8 mouse cellular contexts compared by ENCODE assay signal in the genomic region with DNA sequence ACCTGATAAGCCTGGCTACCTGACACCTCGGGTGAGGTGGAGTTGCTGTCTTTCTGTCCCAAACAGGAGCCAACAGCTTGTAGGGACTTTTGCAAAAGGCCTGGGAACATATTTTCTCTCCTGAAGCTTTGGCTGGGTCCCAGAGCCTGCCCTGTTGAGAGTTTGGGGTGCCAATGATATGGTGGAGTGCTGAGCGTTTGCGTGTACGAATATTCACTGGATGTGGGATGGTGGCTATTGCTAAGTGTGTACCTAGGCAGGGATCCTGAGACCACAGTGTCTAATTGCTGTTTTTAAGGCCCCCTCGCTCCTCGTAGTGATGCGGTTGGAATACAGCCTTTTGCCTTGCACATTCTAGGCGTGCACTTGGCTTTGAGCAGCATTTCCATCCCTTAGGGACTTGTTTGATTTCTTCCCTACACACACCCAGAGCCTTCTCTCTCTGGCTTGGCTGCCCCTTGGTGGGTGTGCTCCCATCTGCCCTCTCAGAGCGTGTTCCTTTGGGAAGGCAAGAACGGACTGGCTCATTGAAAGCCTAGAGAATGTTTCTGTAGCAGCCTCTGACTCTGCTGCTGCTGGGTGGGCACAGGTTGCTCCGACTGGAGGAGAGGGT. TPM values are rescaled to one million over a fixed set of nuclear protein-coding genes. Genes with fewer than 3 reads are reported as not detected.
DNase-seq lines count a peak whose midpoint lies in the region; ATAC-seq and TF ChIP-seq lines count a peak whose summit lies in the region.

No protein-coding gene starts in this region.

- H3K27me3 ChIP-seq in neural tube, embryonic 11.5 days (ENCODE audit: control insufficient read depth, insufficient read depth, low read length): peaks cover 35% of the 10 kb centered on the region
- H3K27me3 ChIP-seq in forebrain, embryonic 10.5 days (ENCODE audit: poor library complexity, severe bottlenecking): peaks cover 66% of the 10 kb centered on the region
- H3K27me3 ChIP-seq in hindbrain, postnatal 0 days (ENCODE audit: insufficient read depth, low read length): peaks cover 11% of the 10 kb centered on the region
- no peaks in the 10 kb centered on the region for H3K27me3 ChIP-seq in myocyte (ENCODE audit: control insufficient read depth, insufficient read depth, insufficient read length)

- H3K4me3 ChIP-seq in neural tube, embryonic 11.5 days (ENCODE audit: low read depth, low read length): peak overlapping the region; percentile 75
- peak overlapping the region; percentile 82 for H3K4me3 ChIP-seq in forebrain, embryonic 10.5 days
- H3K4me3 ChIP-seq in hindbrain, postnatal 0 days (ENCODE audit: low read length): peak overlapping the region; percentile 55
- H3K4me3 ChIP-seq in myocyte: peak overlapping the region; percentile 70

- TF ChIP-seq CTCF in hindbrain, postnatal 0 days (IDR thresholded peaks at IDR 0.05; ENCODE audit: low read depth): no peak

- peaks cover 8% of the 10 kb centered on the region for H3K79me2 ChIP-seq in myocyte (ENCODE audit: control insufficient read depth, insufficient read depth)

- peaks cover 4% of the 10 kb centered on the region; the same call in 1 of the 2 replicates for H3K4me1 ChIP-seq in neural tube, embryonic 11.5 days (ENCODE audit: control insufficient read depth, insufficient read depth, low read length)
- peaks cover 36% of the 10 kb centered on the region for H3K4me1 ChIP-seq in forebrain, embryonic 10.5 days
- H3K4me1 ChIP-seq in hindbrain, postnatal 0 days (ENCODE audit: insufficient read depth, low read length): peaks cover 6% of the 10 kb centered on the region; the same call in 1 of the 2 replicates

- no peak for DNase-seq in neural tube, embryonic 11.5 days (ENCODE audit: low spot score)
- DNase-seq in neural tube, embryonic 10.5 days (ENCODE audit: extremely low spot score, low spot score): no peak
- no peak for DNase-seq in forebrain, embryonic 10.5 days (ENCODE audit: extremely low spot score, low spot score)
- DNase-seq in hindbrain, postnatal 0 days (ENCODE audit: low spot score): no peak
- no peak for DNase-seq in thymus, postnatal 4 days
- DNase-seq in cerebellum, postnatal 14 days: no peak
- DNase-seq in cerebellum, adult 11 months: no peak

- H3K9ac ChIP-seq in neural tube, embryonic 11.5 days (ENCODE audit: low read length): peak overlapping the region; percentile 72
- no peak overlapping the region for H3K9ac ChIP-seq in hindbrain, postnatal 0 days (replicated peaks; ENCODE audit: low read length)

- ATAC-seq in neural tube, embryonic 11.5 days (ENCODE audit: insufficient read depth, low FRiP score, low TSS enrichment): no peak
- no peak for ATAC-seq in hindbrain, postnatal 0 days

- H3K9me3 ChIP-seq in neural tube, embryonic 11.5 days (ENCODE audit: control insufficient read depth, low read length): no peaks in the 10 kb centered on the region
- H3K9me3 ChIP-seq in forebrain, embryonic 10.5 days: no peaks in the 10 kb centered on the region
- H3K9me3 ChIP-seq in hindbrain, postnatal 0 days (ENCODE audit: low read length): no peaks in the 10 kb centered on the region

- no peak for TF ChIP-seq POLR2A in myocyte (IDR thresholded peaks at IDR 0.05; ENCODE audit: insufficient read length, low read depth)

- WGBS in neural tube, embryonic 11.5 days: 40% methylated on average over 11 of the region's 11 CpGs
- 40% methylated on average over 11 of the region's 11 CpGs for WGBS in forebrain, embryonic 10.5 days
- 49% methylated on average over 11 of the region's 11 CpGs for WGBS in hindbrain, postnatal 0 days

- H3K4me2 ChIP-seq in neural tube, embryonic 11.5 days (ENCODE audit: low read depth): peak overlapping the region; percentile 97
- peak overlapping the region; percentile 74 for H3K4me2 ChIP-seq in hindbrain, postnatal 0 days (ENCODE audit: low read depth, low read length)
- peak overlapping the region; percentile 76 for H3K4me2 ChIP-seq in myocyte (ENCODE audit: low read depth)

- no peaks in the 10 kb centered on the region for H3K36me3 ChIP-seq in neural tube, embryonic 11.5 days (ENCODE audit: control insufficient read depth, insufficient read depth, low read length)
- H3K36me3 ChIP-seq in forebrain, embryonic 10.5 days (replicated peaks): no peaks in the 10 kb centered on the region
- H3K36me3 ChIP-seq in hindbrain, postnatal 0 days (ENCODE audit: insufficient read depth, low read length): no peaks in the 10 kb centered on the region
- H3K36me3 ChIP-seq in myocyte (ENCODE audit: control insufficient read depth, insufficient read depth): peaks cover 6% of the 10 kb centered on the region

- H3K27ac ChIP-seq in neural tube, embryonic 11.5 days (ENCODE audit: low read depth, low read length): no peak overlapping the region
- no peak overlapping the region for H3K27ac ChIP-seq in forebrain, embryonic 10.5 days
- H3K27ac ChIP-seq in hindbrain, postnatal 0 days: no peak overlapping the region

- peak overlapping the region; percentile 46 for H3ac ChIP-seq in myocyte (ENCODE audit: control insufficient read depth, insufficient read length)

TF ChIP-seq in myocyte, 11 proteins besides CTCF, POLR2A, EP300 and RAD21:
- TF ChIP-seq REST (IDR thresholded peaks at IDR 0.05; ENCODE audit: insufficient read depth, insufficient read length): no peak
TF ChIP-seq in myocyte: peak in this region for 0.

RNA-seq across cellular contexts. Expression of a gene that starts 1.0 kb away (rescaled TPM):
- polyA plus RNA-seq in neural tube, embryonic 11.5 days (2014; fragmentation: Nextera tagmentation; extraction: Ambion mirVana): 2.6 and 3.1 TPM in 2 replicates
- polyA plus RNA-seq in forebrain, embryonic 10.5 days (2016; fragmentation: Nextera tagmentation; extraction: Ambion mirVana): 2.1 and 2.2 TPM in 2 replicates
- total RNA-seq in hindbrain, postnatal 0 days (2014; rRNA removed): 2.9 and 5.4 TPM in 2 replicates
- 2.5 and 3.0 TPM in 2 replicates for polyA plus RNA-seq in hindbrain, postnatal 0 days (2015; fragmentation: Nextera tagmentation; extraction: Ambion mirVana)
- 45.5 TPM for polyA plus RNA-seq in myocyte (2012; fragmentation: generic; extraction: Trizol)

RNA-seq across cellular contexts. Expression of a gene that starts 8.3 kb away (rescaled TPM):
- 0.39 and 0.41 TPM in 2 replicates for polyA plus RNA-seq in neural tube, embryonic 11.5 days (2014; fragmentation: Nextera tagmentation; extraction: Ambion mirVana)
- 0.34 and 0.69 TPM in 2 replicates for polyA plus RNA-seq in forebrain, embryonic 10.5 days (2016; fragmentation: Nextera tagmentation; extraction: Ambion mirVana)
- total RNA-seq in hindbrain, postnatal 0 days (2014; rRNA removed): not detected in 2 replicates
- polyA plus RNA-seq in hindbrain, postnatal 0 days (2015; fragmentation: Nextera tagmentation; extraction: Ambion mirVana): 0.29 and 0.42 TPM in 2 replicates
- 2.9 TPM for polyA plus RNA-seq in myocyte (2012; fragmentation: generic; extraction: Trizol)

RNA-seq across cellular contexts. Expression of a gene that starts 39.0 kb away (rescaled TPM):
- polyA plus RNA-seq in neural tube, embryonic 11.5 days (2014; fragmentation: Nextera tagmentation; extraction: Ambion mirVana): 94.7 and 113 TPM in 2 replicates
- 149 and 153 TPM in 2 replicates for polyA plus RNA-seq in forebrain, embryonic 10.5 days (2016; fragmentation: Nextera tagmentation; extraction: Ambion mirVana)
- 70.2 and 76.1 TPM in 2 replicates for total RNA-seq in hindbrain, postnatal 0 days (2014; rRNA removed)
- polyA plus RNA-seq in hindbrain, postnatal 0 days (2015; fragmentation: Nextera tagmentation; extraction: Ambion mirVana): 63.4 and 64.7 TPM in 2 replicates
- polyA plus RNA-seq in myocyte (2012; fragmentation: generic; extraction: Trizol): 52.6 TPM

RNA-seq across cellular contexts. Expression of a gene that starts 50.2 kb away (rescaled TPM):
- polyA plus RNA-seq in neural tube, embryonic 11.5 days (2014; fragmentation: Nextera tagmentation; extraction: Ambion mirVana): not detected in 2 replicates
- polyA plus RNA-seq in forebrain, embryonic 10.5 days (2016; fragmentation: Nextera tagmentation; extraction: Ambion mirVana): not detected in 2 replicates
- 11.3 and 15.3 TPM in 2 replicates for total RNA-seq in hindbrain, postnatal 0 days (2014; rRNA removed)
- polyA plus RNA-seq in hindbrain, postnatal 0 days (2015; fragmentation: Nextera tagmentation; extraction: Ambion mirVana): 6.8 and 7.1 TPM in 2 replicates
- not detected for polyA plus RNA-seq in myocyte (2012; fragmentation: generic; extraction: Trizol)

Comparison
In these comparisons a context has a peak if more than half of its experiments do, and no peak if none do; other contexts are left out.
1. RNA of a gene that starts 1.0 kb away (polyA plus RNA-seq): 45.5 TPM in myocyte (single experiment); 2.6 to 3.1 TPM in neural tube, embryonic 11.5 days, 2.5 to 3.0 TPM in hindbrain, postnatal 0 days and 2.1 to 2.2 TPM in forebrain, embryonic 10.5 days; every median in the first group is over 10 times any median in the second.
2. Peak in every context shown above with its lines, with median percentiles within 50 percentile points of each other: H3K4me2 ChIP-seq and H3K4me3 ChIP-seq.